Mouse (Mus musculus): ENCODE results near the gene Pcyt1b.

GRCm38 (mm10) chrX:93643600-93643999 is 11.1 kb upstream of the Pcyt1b start:
- TF ChIP-seq CTCF (IDR thresholded peaks at IDR 0.05; ENCODE audit: low read depth) (no peak), EP300 (IDR thresholded peaks at IDR 0.05; ENCODE audit: low read depth) (no peak)
